Mouse (Mus musculus) heart, embryonic 14.5 days (tissue): ENCODE measurements at regions not wholly inside any gene's neighbourhood (a gene's known extent, or its start where the extent isn't known, plus 50 kb on each side); places are given as distances from the start of the nearest gene placed in this dataset.
"Not testable (repeated sequence)": the region's sequence is repeated elsewhere in the genome, so short reads cannot be mapped to it uniquely, and the experiment has no call there.

Experiments used
- ATAC-seq: fragments of 200-750 bp; cut with Nextera tagmentation; 2 replicates; pipeline ENCODE4 v1.8.0; 2017; ENCODE audit warnings: low read depth, moderate TSS enrichment; ENCODE audit not compliant: insufficient number of reproducible peaks, insufficient read depth, low FRiP score
- H3K27ac ChIP-seq, 2 experiments: fragments of 200-500 bp in 1 of 2; fragments of 300-500 bp in 1 of 2; sonication (generic) in 1 of 2; replicated peaks in 1 of 2; 2 replicates each; pipeline ENCODE4 v1.5.1; 2012 to 2014; ENCODE audit warnings: low read depth in 2 of 2, low read length in 2 of 2, control low read depth in 1 of 2, mild to moderate bottlenecking in 1 of 2, mixed read lengths in 1 of 2; ENCODE audit not compliant: control insufficient read depth in 1 of 2, insufficient read depth in 1 of 2
- H3K27me3 ChIP-seq: fragments of 300-500 bp; sonication (generic); 2 replicates; pipeline ENCODE4 v1.6.1; 2014; ENCODE audit warnings: mild to moderate bottlenecking, low read length, control low read depth; ENCODE audit not compliant: control insufficient read depth, insufficient read depth
- H3K36me3 ChIP-seq: fragments of 300-500 bp; sonication (generic); 2 replicates; pipeline ENCODE4 v1.6.1; 2014; ENCODE audit warnings: mild to moderate bottlenecking, control low read depth, low read length, mixed read lengths; ENCODE audit not compliant: control insufficient read depth, insufficient read depth
- H3K4me1 ChIP-seq, 2 experiments: fragments of 200-500 bp in 1 of 2; fragments of 300-500 bp in 1 of 2; sonication (generic) in 1 of 2; 2 replicates each; pipeline ENCODE4 v1.6.1; 2012 to 2014; ENCODE audit warnings: low read length in 2 of 2, control low read depth in 1 of 2, mixed read lengths in 1 of 2; ENCODE audit not compliant: control insufficient read depth in 2 of 2, insufficient read depth in 2 of 2
- H3K4me2 ChIP-seq: fragments of 300-500 bp; sonication (generic); 2 replicates; pipeline ENCODE4 v1.6.1; 2014; ENCODE audit warnings: mild to moderate bottlenecking, low read length
- H3K4me3 ChIP-seq, 2 experiments: fragments of 200-500 bp in 1 of 2; fragments of 300-500 bp in 1 of 2; sonication (generic) in 1 of 2; 2 replicates each; pipeline ENCODE4 v1.5.1; 2012 to 2014; ENCODE audit warnings: low read length in 2 of 2, mild to moderate bottlenecking in 2 of 2, control low read depth in 1 of 2, low read depth in 1 of 2, moderate library complexity in 1 of 2; ENCODE audit not compliant: control insufficient read depth in 1 of 2, insufficient read depth in 1 of 2
- H3K9ac ChIP-seq: fragments of 300-500 bp; sonication (generic); 2 replicates; pipeline ENCODE4 v1.6.1; 2014; ENCODE audit warnings: mild to moderate bottlenecking, low read length
- H3K9me3 ChIP-seq: fragments of 300-500 bp; sonication (generic); 2 replicates; pipeline ENCODE4 v1.6.1; 2016; ENCODE audit warnings: low read length, control low read depth; ENCODE audit not compliant: control insufficient read depth
- WGBS: fragments of 180-500 bp; shearing (Covaris S2); extraction: QIAGEN DNeasy Blood & Tissue Kit; methylation state at CpG from one replicate; pipeline ENCODE4 v1.1.7; 2014; 5-methylcytosine and 5-hydroxymethylcytosine counted together

- WGBS = 29% methylated on average over 17 of the region's 17 CpGs
- H3K36me3 ChIP-seq, H3K27me3 ChIP-seq, H3K27ac ChIP-seq, H3K9ac ChIP-seq, H3K4me1 ChIP-seq: not testable (repeated sequence)
- ATAC-seq = peak; percentile 33
- Histone ChIP-seq H3K9me3 (peaks cover 19% of the 10 kb centered on the region), H3K4me3 (peak overlapping the region in 1 of 2 experiments; percentile 7; a peak in 2 of 4 replicates), H3K4me2 (peak overlapping the region; percentile 51)
These were observed 216.9 kb downstream of the Samd9l start for GRCm38 (mm10) chr6:3182424-3182841.

GRCm38 (mm10) chr6:3179603-3180348 is 219.6 kb downstream of the Samd9l start:
- not testable (repeated sequence) for H3K4me3 ChIP-seq, H3K27me3 ChIP-seq, H3K27ac ChIP-seq, H3K4me2 ChIP-seq, H3K36me3 ChIP-seq, H3K4me1 ChIP-seq, ATAC-seq, H3K9ac ChIP-seq
- H3K9me3 ChIP-seq = peaks cover 19% of the 10 kb centered on the region
- 70% methylated on average over 7 of the region's 10 CpGs for WGBS

- H3K4me3 ChIP-seq, H3K27ac ChIP-seq, H3K4me1 ChIP-seq, H3K36me3 ChIP-seq, H3K9ac ChIP-seq, ATAC-seq, H3K4me2 ChIP-seq, H3K27me3 ChIP-seq, H3K9me3 ChIP-seq: not testable (repeated sequence)
- WGBS = 53% methylated on average over 4 of the region's 4 CpGs
These were observed 229.9 kb downstream of the Samd9l start for GRCm38 (mm10) chr6:3169479-3169878.

GRCm38 (mm10) chr6:3166149-3166548 is 233.2 kb downstream of the Samd9l start:
- not testable (repeated sequence) for H3K9ac ChIP-seq, H3K9me3 ChIP-seq, H3K4me1 ChIP-seq, H3K4me3 ChIP-seq, H3K4me2 ChIP-seq, H3K27ac ChIP-seq, H3K27me3 ChIP-seq, ATAC-seq, H3K36me3 ChIP-seq
- WGBS = no CpG with 5 or more reads among the region's 1 CpGs

- H3K4me3 ChIP-seq, H3K9ac ChIP-seq, H3K4me2 ChIP-seq, ATAC-seq, H3K36me3 ChIP-seq, H3K27me3 ChIP-seq, H3K4me1 ChIP-seq, H3K27ac ChIP-seq, H3K9me3 ChIP-seq: not testable (repeated sequence)
- WGBS = 49% methylated on average over 2 of the region's 2 CpGs
These were observed 247.5 kb downstream of the Samd9l start for GRCm38 (mm10) chr6:3151901-3152300.

GRCm38 (mm10) chr6:3137823-3138222 is 261.5 kb downstream of the Samd9l start:
- H3K4me2 ChIP-seq, ATAC-seq, H3K4me1 ChIP-seq, H3K36me3 ChIP-seq, H3K27me3 ChIP-seq, H3K27ac ChIP-seq, H3K9ac ChIP-seq, H3K4me3 ChIP-seq: not testable (repeated sequence)
- H3K9me3 ChIP-seq = peaks cover 22% of the 10 kb centered on the region
- 63% methylated on average over 3 of the region's 3 CpGs for WGBS

- H3K27me3 ChIP-seq, H3K36me3 ChIP-seq, H3K9ac ChIP-seq, ATAC-seq, H3K4me2 ChIP-seq, H3K4me1 ChIP-seq, H3K4me3 ChIP-seq, H3K27ac ChIP-seq: not testable (repeated sequence)
- peaks cover 19% of the 10 kb centered on the region for H3K9me3 ChIP-seq
- WGBS = 75% methylated on average over 4 of the region's 4 CpGs
These were observed 265.6 kb downstream of the Samd9l start for GRCm38 (mm10) chr6:3133763-3134162.

- not testable (repeated sequence) for H3K4me3 ChIP-seq, H3K9me3 ChIP-seq, H3K9ac ChIP-seq, ATAC-seq, H3K4me2 ChIP-seq, H3K4me1 ChIP-seq, H3K27ac ChIP-seq, H3K27me3 ChIP-seq, H3K36me3 ChIP-seq
- no CpG with 5 or more reads among the region's 3 CpGs for WGBS
These were observed 283.1 kb downstream of the Samd9l start for GRCm38 (mm10) chr6:3116296-3116695.
